Mouse (Mus musculus): ENCODE measurements around the gene Akirin1.

GRCm38 (mm10) chr4:123712431-123712830, 37.7 kb downstream of the Akirin1 start:
- TF ChIP-seq CTCF (IDR thresholded peaks at IDR 0.05; ENCODE audit: low read depth) (no peak), EP300 (IDR thresholded peaks at IDR 0.05; ENCODE audit: low read depth) (no peak)
